Mouse (Mus musculus) frontal cortex, adult 2 months (tissue): ENCODE data around the gene Epha4. TPM values are rescaled to one million over a fixed set of nuclear protein-coding genes. Genes with fewer than 3 reads are reported as not detected.

Experiments used
- DNase-seq, 2 experiments: peaks; one replicate each; pipeline ENCODE4 v3.0.0; 2022; ENCODE audit warnings: low spot score in 1 of 2; ENCODE audit errors: extremely low spot score in 1 of 2
- polyA plus RNA-seq: library from polyadenylated mRNA; depleted of rRNA; stranded (reverse); fragments of >200 nt; gene quantifications from 2 replicates; pipeline ENCODE4 v1.2.3, GENCODE M21; 2012

Epha4 gene
- polyA plus RNA-seq, 1 experiment, result 46.1 TPM

DNA sequence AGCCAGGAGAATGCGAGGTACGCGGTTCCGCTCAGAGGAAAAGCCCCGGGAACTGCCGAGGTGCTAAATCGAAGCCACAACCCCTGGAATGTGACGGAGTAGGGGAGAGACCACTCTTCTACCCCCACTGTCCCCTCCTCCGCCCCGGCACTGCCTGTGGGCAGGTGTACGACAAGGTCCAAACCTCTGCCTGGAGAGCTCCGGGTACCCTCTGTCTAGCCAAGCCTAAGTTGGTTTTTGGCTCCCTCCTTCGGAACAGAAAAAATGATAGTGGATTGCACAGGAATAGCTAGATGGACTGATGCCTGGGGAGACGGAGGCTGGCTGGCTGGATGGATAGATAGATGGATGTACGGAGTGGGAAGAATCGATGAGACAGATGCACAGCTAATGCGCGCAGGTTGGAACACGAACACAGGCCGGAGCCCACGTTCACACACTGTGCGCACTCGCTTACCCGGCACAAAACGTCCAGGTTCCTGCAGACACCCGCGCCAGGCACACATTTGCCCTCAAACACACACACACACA, 1.4 kb downstream of the Epha4 start:
- DNase-seq, result peak; percentile 53 to 76

GRCm38 (mm10) chr1:77512431-77513195, 2.3 kb downstream of the Epha4 start:
- no peak for DNase-seq

- no peak for DNase-seq
Measured at GRCm38 (mm10) chr1:77512059-77512407, 2.9 kb downstream of the Epha4 start.

- DNase-seq, result no peak
Measured at GRCm38 (mm10) chr1:77511372-77512058, 3.4 kb downstream of the Epha4 start.

- DNase-seq, result no peak
Measured at GRCm38 (mm10) chr1:77510623-77511022, 4.3 kb downstream of the Epha4 start.

- no peak for DNase-seq
Measured at GRCm38 (mm10) chr1:77506856-77507200, 8.1 kb downstream of the Epha4 start.

DNA sequence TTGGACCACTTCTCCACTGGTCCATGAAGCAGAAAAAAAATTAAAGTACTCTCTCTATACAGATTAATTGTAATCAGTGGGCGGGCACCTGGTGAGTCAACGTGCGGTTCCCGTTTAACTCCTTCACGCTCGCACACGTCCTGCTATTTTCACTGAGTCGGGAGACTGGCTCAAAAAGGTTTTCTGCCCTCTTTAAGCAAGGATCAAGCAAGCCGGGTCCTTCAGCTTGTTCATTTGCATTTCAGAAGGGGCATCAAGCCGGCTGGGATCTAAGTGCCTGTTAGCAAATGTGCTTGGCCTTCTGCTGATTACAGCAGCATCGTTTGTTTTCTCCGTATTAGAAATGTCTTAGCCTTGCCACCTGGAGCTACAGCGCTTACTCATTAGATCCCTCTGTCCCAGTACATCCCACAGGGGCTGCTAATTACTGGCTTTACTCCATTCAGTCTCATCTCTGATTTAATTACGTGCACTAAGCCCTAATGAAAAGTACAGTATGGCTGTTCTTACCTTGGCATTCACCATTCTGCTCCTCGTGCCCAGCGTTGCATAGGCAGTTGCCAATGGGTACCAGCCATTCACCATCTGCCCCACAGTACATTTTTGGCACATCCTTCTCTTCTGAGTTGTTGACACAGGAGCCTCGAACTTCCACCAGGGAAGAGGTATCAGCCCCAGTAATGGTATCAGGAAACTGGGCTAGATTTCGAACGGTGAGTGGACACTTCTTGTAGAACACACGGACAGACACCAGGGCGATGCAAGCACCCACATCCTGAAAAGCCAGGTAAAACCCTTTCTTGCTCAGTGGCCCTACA, 8.6 kb downstream of the Epha4 start:
- DNase-seq, result no peak

GRCm38 (mm10) chr1:77505263-77505662, 9.6 kb downstream of the Epha4 start:
- DNase-seq, result no peak

DNA sequence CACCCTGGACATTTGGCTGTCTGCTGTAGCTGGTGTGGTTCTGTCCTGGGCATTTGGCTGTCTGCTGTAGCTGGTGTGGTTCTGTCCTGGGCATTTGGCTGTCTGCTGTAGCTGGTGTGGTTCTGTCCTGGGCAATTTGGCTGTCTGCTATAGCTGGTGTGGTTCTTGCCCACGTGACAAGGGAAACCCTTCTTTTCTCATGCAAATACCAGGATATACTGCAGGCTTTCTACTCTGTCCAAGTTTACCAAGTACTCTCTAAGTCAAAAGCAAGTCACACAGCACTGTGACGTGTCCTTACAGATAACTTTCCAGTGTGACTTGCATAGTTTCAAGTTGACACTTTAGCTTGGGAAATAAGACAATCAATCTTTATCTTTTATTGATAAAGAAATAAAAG, 10.1 kb downstream of the Epha4 start:
- DNase-seq, result no peak

- peak; percentile 65 to 83 for DNase-seq
Measured at GRCm38 (mm10) chr1:77503711-77504181, 11.1 kb downstream of the Epha4 start.

DNA sequence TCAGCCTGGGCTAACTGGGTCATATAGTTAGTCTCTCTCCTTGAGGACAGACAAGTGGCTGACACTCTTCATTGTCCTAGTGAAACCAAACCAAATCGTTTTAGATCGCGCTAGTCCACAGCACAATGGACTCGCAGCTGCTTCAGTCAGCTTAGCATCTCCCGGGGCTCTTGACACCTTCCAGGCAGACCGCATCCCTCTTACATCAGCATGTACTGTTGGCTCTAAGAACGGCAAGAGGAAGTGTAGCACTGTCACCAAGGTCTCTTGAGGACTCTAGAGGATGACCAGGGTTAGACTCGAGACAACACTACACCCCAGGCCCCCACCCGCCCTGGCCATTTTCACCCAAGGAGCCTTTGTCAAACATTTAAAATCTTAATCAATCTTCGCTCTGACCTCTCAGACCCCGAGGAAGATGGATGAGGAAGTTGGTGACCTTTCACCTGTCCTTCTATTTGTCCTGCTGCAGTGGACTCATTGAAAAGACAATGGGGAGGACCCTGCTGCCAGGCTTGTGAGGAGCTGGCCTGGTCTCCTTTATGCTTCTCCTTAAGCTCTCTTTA, 12.3 kb downstream of the Epha4 start:
- no peak for DNase-seq

DNA sequence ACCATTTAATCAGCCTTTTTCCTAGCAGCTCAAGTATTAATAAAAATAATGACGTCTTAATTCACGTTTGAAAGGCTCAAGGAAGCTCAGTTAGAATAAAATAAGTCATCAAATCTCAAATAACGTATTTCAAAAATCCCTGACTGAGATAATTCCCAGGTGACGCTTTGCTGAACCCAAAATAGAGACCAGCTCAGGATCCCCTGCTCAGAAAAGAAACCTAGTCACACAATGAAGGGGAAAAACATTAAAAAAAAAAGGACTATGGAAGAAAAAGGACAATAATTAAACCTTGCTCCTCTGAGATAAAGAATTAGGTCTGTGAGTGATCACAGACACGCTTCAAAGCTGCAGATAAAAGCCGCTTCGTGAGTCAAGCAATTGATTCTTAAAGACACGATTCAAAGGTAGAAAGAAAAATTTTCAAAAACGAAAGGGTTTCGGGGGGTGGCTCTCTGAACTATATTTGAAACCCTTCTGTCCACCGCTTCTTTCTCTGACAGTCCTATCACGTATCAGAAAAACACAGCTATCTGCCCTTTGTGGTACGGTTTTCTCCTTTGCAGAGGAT, 13.4 kb downstream of the Epha4 start:
- no peak for DNase-seq

- no peak for DNase-seq
Measured at GRCm38 (mm10) chr1:77497506-77497905, 17.4 kb downstream of the Epha4 start.

GRCm38 (mm10) chr1:77496468-77497181, 18.3 kb downstream of the Epha4 start:
- peak in 1 of 2 experiments; percentile 50 for DNase-seq

DNA sequence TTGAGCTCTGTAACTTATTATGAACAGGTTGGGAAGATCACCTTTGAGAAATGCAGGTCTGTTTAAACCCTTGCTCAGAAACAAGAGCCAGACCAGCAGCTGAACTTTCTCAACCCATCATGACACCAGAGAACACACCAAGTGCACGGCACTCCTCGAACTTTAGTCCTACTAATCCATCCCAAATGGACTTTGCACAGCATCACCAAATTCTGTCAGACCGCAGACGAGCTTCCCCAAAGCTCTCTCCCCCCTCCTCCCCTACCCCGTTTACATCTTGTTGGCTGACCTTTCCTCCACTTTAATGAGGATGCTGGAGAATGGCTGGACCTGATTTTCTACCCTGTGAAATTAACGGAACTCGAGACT, 19.1 kb downstream of the Epha4 start:
- no peak for DNase-seq

DNA sequence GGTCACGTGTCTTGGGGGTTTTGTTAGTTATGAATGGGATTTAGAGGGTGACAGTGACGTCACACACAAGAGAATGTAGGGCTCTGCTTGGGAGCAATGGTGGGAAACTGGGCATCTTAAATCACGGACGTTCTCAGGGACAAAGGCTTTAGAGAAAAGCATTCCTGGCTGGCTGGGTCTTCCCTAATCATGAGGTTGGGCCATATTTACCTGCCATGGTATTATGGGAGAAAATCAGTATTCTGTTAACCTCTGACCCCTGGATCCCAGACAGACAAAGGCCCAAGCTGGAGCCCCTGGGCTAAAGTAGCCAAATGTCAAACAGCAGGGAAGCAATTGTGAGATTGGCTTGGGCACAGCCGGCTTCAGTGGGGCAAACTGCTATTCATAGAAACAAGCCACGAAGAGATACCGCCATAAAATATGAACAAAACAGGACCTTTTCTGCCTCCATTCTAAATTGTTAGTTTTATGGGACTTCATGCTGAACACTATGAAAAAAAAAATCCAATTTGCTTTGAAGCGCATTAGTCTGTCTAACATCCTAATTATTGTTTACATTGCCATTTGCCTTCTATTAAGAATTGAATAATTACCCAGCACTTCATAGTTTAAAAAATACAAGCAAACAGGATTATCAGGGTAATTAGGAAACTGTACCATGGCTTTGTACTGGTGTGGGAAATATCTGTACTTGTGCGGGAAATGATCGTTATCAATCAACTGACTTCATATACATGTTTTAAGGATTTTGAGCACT, 19.7 kb downstream of the Epha4 start:
- no peak for DNase-seq

DNA sequence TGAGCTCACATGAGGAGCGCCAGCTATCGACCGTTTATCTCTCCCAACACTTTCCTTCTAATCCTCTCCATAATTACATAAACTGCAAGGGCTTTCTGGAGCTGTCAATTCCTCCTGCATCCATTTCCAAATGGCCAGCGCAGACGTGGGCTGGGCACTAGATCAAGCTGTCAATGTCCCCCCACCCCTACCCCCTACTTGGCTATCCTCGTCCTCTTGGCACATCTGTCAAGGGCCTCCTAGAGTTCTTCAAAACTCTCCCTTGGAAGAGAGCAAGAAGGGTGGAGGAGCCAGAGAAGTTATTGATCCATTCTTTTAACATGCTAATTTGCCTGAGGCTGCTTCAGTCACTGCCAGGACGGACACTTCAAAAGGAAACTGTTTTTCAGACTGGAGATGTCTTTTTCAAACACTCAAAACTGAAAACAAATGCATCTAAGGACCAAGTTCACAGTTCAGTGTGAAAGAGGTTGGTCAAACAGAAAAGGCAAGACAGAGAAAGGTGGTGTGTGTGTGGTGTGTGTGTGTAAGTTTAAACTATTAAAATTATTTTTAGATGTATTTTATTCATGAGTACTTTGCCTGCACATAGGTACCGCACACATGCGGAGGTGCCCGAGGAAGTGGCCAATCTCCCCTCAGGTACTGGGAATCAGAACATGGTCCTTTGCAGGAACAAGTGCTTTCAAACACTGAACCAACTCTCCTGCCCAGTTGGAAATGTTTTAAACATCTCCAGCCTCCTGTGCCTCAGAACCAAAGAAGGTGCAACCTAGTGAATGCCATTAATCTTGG, 20.9 kb downstream of the Epha4 start:
- DNase-seq, result no peak

DNA sequence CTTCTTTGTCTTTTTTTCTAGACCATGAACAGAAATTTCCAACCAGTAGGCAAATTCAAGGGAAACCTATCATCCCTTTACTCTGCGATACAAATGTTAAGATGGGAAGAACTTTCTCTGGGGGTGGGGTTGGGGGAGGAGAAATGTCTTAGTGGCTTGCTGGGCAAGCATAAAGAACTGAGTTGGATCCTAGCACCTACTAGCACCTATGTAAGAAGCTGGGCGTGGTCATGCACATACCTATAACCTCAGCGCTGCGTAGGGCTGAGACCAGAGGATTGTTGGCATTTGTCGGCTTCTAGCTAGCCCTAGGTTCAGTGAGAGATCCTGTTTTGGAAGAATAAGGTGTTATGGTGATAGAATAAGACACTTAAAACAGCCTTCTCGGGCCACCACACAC, 24.7 kb downstream of the Epha4 start:
- DNase-seq, result no peak
